Mouse (Mus musculus) liver, adult 2 months (tissue): ENCODE results near the gene Idh3b.

Experiments used
- CTCF ChIP-seq: fragments of 200-500 bp; IDR thresholded peaks from 2 replicates; pipeline ENCODE4 v1.5.1; 2011; ENCODE audit warnings: low read depth, low read length, control low read depth
- POLR2A ChIP-seq: fragments of 200-500 bp; IDR thresholded peaks from 2 replicates; pipeline ENCODE4 v1.6.1; 2011; ENCODE audit warnings: low read length, control low read depth; ENCODE audit not compliant: insufficient read depth; ENCODE audit errors: extremely low read depth

DNA sequence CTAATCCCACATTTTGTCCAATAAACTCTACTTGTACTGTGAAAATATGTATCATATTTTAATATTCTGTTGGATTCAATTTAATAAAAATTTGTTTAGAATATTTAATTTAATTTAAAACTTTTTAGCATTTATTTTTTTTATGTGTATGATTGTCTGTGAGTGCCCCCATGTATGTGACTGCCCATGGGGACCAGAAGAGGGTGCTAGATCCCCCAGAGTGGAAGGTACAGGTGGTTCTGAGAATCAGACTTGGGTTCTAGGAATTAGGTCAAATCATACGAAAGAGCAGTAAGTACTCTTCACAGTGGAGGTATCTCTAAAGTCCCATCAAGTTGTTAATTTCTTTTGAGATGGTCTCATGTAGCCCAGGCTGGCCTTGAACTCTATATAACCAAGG, 42.7 kb upstream of the Idh3b start:
- TF ChIP-seq CTCF = no peak
- no peak for TF ChIP-seq POLR2A
